Mouse (Mus musculus) layer of hippocampus, adult 8-10 months (tissue): ENCODE data around the gene Asmt. TPM values are rescaled to one million over a fixed set of nuclear protein-coding genes. Genes with fewer than 3 reads are reported as not detected.

Experiments used
- DNase-seq, 2 experiments: peaks; one replicate each; pipeline ENCODE4 v3.0.0; 2022; ENCODE audit warnings: low spot score in 2 of 2
- total RNA-seq, 4 experiments: library from RNA; stranded (reverse); gene quantifications; 2 replicates each; pipeline ENCODE4 v1.2.4; 2022

Gene Asmt
- total RNA-seq, result not detected

- DNase-seq, result no peak
These were observed at the start of gene Asmt for GRCm38 (mm10) chrX:170672594-170673092. TSS of gene Asmt (plus strand) at chrX:170672644.

- DNase-seq, result no peak
These were observed 948 bp downstream of the Asmt start for GRCm38 (mm10) chrX:170673233-170673951.

- DNase-seq, result peak in 1 of 2 experiments; percentile 52
These were observed 1.9 kb downstream of the Asmt start for GRCm38 (mm10) chrX:170674229-170674771.

- peak in 1 of 2 experiments; percentile 22 for DNase-seq
These were observed 2.7 kb downstream of the Asmt start for GRCm38 (mm10) chrX:170674885-170675876.

- no peak for DNase-seq
These were observed 3.6 kb downstream of the Asmt start for GRCm38 (mm10) chrX:170675923-170676605.

- DNase-seq, result no peak
These were observed 4.3 kb downstream of the Asmt start for GRCm38 (mm10) chrX:170676606-170677239.

- no peak for DNase-seq
These were observed 4.8 kb downstream of the Asmt start for GRCm38 (mm10) chrX:170677266-170677665.

GRCm38 (mm10) chrX:170677680-170678079, 5.2 kb downstream of the Asmt start:
- no peak for DNase-seq
